Mouse (Mus musculus) ES-E14 (cell line): ENCODE measurements around the gene Tmem108. TPM values are rescaled to one million over a fixed set of nuclear protein-coding genes. Genes with fewer than 3 reads are reported as not detected.

Experiments
- DNase-seq: peaks from one replicate; pipeline ENCODE4 v3.0.0-alpha.2; 2013; ENCODE audit warnings: low read depth, low spot score
- H3K27ac ChIP-seq: 2 replicates; pipeline ENCODE4 v1.5.1; 2012; ENCODE audit warnings: low read depth, mild to moderate bottlenecking, low read length, moderate library complexity, mixed read lengths; ENCODE audit not compliant: poor library complexity, insufficient read depth, severe bottlenecking
- H3K36me3 ChIP-seq: 2 replicates; pipeline ENCODE4 v1.6.1; 2012; ENCODE audit warnings: mild to moderate bottlenecking, low read length, moderate library complexity, mixed read lengths; ENCODE audit not compliant: control insufficient read depth, poor library complexity, insufficient read depth, severe bottlenecking
- H3K4me1 ChIP-seq, 2 experiments: fragments of 150-350 bp in 1 of 2; sonication (generic) in 1 of 2; 2 replicates each; pipeline ENCODE4 v1.6.1; 2012; ENCODE audit warnings: low read length in 2 of 2, mild to moderate bottlenecking in 1 of 2, mixed read lengths in 1 of 2; ENCODE audit not compliant: control insufficient read depth in 2 of 2, insufficient read depth in 2 of 2, poor library complexity in 1 of 2
- H3K4me3 ChIP-seq, 2 experiments: fragments of 150-350 bp in 1 of 2; sonication (generic) in 1 of 2; 2 replicates each; pipeline ENCODE4 v1.5.1; 2012; ENCODE audit warnings: low read length in 2 of 2, low read depth in 1 of 2, mild to moderate bottlenecking in 1 of 2, mixed read lengths in 1 of 2; ENCODE audit not compliant: insufficient read depth in 1 of 2, poor library complexity in 1 of 2, severe bottlenecking in 1 of 2
- H3K9ac ChIP-seq: 2 replicates; pipeline ENCODE4 v1.6.1; 2012; ENCODE audit warnings: low read depth, mild to moderate bottlenecking, low read length, mixed read lengths; ENCODE audit not compliant: poor library complexity, insufficient read depth, severe bottlenecking
- H3K9me3 ChIP-seq: fragments of 150-350 bp; sonication (generic); 2 replicates; pipeline ENCODE4 v1.6.1; 2012; ENCODE audit warnings: low read depth, mild to moderate bottlenecking, low read length; ENCODE audit not compliant: control insufficient read depth, insufficient read depth
- CHD2 ChIP-seq: IDR thresholded peaks from 2 replicates; pipeline ENCODE4 v1.6.1; 2014; ENCODE audit warnings: mild to moderate bottlenecking, low read depth, low read length, inconsistent platforms
- HCFC1 ChIP-seq: IDR thresholded peaks from 2 replicates; pipeline ENCODE4 v1.6.1; 2012; ENCODE audit warnings: low read length, inconsistent platforms, borderline replicate concordance; ENCODE audit not compliant: insufficient read depth
- MAFK ChIP-seq: IDR thresholded peaks from 2 replicates; pipeline ENCODE4 v1.6.1; 2014; ENCODE audit warnings: mild to moderate bottlenecking, low read depth, low read length, inconsistent platforms; ENCODE audit not compliant: insufficient read depth
- ZC3H11A ChIP-seq: IDR thresholded peaks from 2 replicates; pipeline ENCODE4 v1.6.1; 2012; ENCODE audit warnings: low read depth, mild to moderate bottlenecking, inconsistent platforms, low read length, borderline replicate concordance
- ZNF384 ChIP-seq: IDR thresholded peaks from 2 replicates; pipeline ENCODE4 v1.6.1; 2012; ENCODE audit warnings: low read depth, low read length, inconsistent platforms
- in situ Hi-C, 2 experiments: fragments of 600-800 bp; cut with MboI; formaldehyde crosslinking; loops; one replicate each; pipeline ENCODE4 v1.15.1; 2025; ENCODE audit warnings: low sequenced_read_pairs in 2 of 2, inconsistent platforms in 1 of 2; ENCODE audit not compliant: unreplicated experiment in 2 of 2
- total RNA-seq: library from RNA; depleted of rRNA; stranded (reverse); fragments of 300-350 nt; gene quantifications from 2 replicates; pipeline ENCODE4 v1.2.3, GENCODE M21; 2012

Gene Tmem108
- total RNA-seq, 1 experiment = 3.1 TPM

- H3K4me1 ChIP-seq = no peaks in the 10 kb centered on the region
- DNase-seq = no peak
- H3K36me3 ChIP-seq = no peaks in the 10 kb centered on the region
- H3K4me3 ChIP-seq = no peak overlapping the region
- no peak overlapping the region for H3K9ac ChIP-seq
- TF ChIP-seq MAFK = no peak
- no peak for TF ChIP-seq HCFC1
- no peak for TF ChIP-seq ZNF384
- no peak for TF ChIP-seq CHD2
- no peak for TF ChIP-seq ZC3H11A
- H3K27ac ChIP-seq = no peak overlapping the region
- H3K9me3 ChIP-seq = no peaks in the 10 kb centered on the region
- in situ Hi-C loops = no loop called here
Observed at GRCm38 (mm10) chr9:103555334-103555733, 206.3 kb downstream of the Tmem108 start.

DNA sequence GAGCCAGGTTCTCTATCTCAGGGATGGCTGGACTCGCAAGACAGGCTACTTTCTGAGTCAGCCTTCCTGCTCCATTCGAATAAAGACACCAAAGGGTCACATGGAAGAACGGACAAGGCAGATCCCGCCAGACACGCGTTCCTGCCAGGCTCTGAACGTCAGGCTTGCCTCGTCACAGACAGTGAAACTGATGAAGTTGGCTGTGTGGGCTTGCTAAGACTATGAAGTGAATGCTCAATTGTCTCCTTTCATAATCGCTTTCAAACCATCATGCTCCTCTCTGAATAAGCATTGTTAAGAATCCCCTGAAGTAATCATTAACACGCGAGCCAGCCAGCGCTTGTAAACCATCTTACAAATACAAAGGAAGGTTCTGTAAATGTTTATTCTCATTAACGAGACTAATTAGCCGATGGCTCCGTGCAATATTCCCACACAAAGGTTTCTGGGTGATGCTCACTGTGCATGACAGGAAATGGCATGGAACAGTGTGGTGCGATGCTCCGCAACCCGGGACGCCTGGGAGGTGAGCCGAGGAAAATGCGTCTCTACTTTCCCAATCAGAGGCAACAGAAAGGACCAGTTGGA lies 210.9 kb downstream of the Tmem108 start:
- in situ Hi-C loops = no loop called here
- Histone ChIP-seq H3K4me1 (no peaks in the 10 kb centered on the region), H3K9ac (no peak overlapping the region), H3K4me3 (no peak overlapping the region), H3K27ac (no peak overlapping the region), H3K9me3 (no peaks in the 10 kb centered on the region), H3K36me3 (no peaks in the 10 kb centered on the region)
- TF ChIP-seq HCFC1 = no peak
- no peak for TF ChIP-seq ZNF384
- no peak for TF ChIP-seq CHD2
- no peak for TF ChIP-seq MAFK
- no peak for TF ChIP-seq ZC3H11A
- DNase-seq = no peak

DNA sequence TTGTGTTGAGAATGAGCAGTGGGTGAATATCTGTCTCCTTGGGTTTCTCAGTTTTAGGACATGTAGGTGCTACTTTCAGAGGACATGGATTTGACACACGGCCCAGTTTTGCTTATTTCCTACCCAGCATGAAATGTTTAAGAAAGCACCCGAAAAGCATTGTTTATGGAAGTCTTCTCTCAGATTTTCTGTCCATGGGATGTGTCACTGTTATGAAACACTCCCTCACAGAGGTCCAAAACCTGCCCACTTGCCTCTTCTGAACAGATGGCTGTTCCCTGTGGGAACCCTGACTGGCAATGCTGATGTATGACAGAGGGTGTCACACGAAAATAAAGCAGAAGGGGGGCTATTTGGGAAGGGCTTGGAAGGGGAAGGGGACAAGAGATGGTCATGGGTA lies 212.5 kb downstream of the Tmem108 start:
- no peak for DNase-seq
- no peak for TF ChIP-seq HCFC1
- TF ChIP-seq ZNF384 = no peak
- no peak for TF ChIP-seq ZC3H11A
- TF ChIP-seq CHD2 = no peak
- H3K4me3 ChIP-seq = no peak overlapping the region
- H3K9ac ChIP-seq = no peak overlapping the region
- no peaks in the 10 kb centered on the region for H3K4me1 ChIP-seq
- in situ Hi-C loops = no loop called here
- no peaks in the 10 kb centered on the region for H3K9me3 ChIP-seq
- H3K27ac ChIP-seq = no peak overlapping the region
- H3K36me3 ChIP-seq = no peaks in the 10 kb centered on the region

GRCm38 (mm10) chr9:103548606-103549005 lies 213.0 kb downstream of the Tmem108 start:
- no peak overlapping the region for H3K4me3 ChIP-seq
- H3K9me3 ChIP-seq = no peaks in the 10 kb centered on the region
- in situ Hi-C loops = no loop called here
- TF ChIP-seq ZNF384 = no peak
- TF ChIP-seq HCFC1 = no peak
- TF ChIP-seq CHD2 = no peak
- TF ChIP-seq MAFK = no peak
- TF ChIP-seq ZC3H11A = no peak
- no peak for DNase-seq
- H3K9ac ChIP-seq = no peak overlapping the region
- H3K36me3 ChIP-seq = no peaks in the 10 kb centered on the region
- no peaks in the 10 kb centered on the region for H3K4me1 ChIP-seq
- no peak overlapping the region for H3K27ac ChIP-seq
